Mouse (Mus musculus) frontal cortex, postnatal 25 days (tissue): ENCODE results near the gene Cntnap2.
A peak's percentile ranks its signal among the peaks of the same experiment; 100 is the strongest.
"Not testable (repeated sequence)": the region's sequence is repeated elsewhere in the genome, so short reads cannot be mapped to it uniquely, and the experiment has no call there.

Experiments used
- DNase-seq, 2 experiments: peaks; one replicate each; pipeline ENCODE4 v3.0.0; 2022; ENCODE audit warnings: low spot score in 2 of 2

Cntnap2 gene

DNA sequence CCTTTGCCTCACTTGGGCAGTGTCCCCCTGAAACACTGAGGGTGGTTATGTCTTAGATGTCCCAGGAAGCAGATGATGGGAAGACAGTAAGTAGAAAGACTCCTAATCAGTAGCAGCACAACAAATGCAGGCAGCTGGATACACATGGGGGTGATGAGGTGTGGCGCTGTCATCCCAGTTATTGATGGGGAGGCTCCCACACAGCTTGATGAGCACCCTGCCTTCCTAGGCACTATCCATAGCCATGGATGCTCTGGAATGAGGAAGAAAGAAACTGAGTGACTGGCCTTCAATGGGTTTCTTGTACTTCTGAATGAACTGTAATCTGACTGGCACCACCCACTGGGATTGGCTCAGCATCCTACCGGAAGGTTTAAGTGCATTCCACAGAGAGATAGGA, 1904.1 kb downstream of the Cntnap2 start:
- DNase-seq = no peak

DNA sequence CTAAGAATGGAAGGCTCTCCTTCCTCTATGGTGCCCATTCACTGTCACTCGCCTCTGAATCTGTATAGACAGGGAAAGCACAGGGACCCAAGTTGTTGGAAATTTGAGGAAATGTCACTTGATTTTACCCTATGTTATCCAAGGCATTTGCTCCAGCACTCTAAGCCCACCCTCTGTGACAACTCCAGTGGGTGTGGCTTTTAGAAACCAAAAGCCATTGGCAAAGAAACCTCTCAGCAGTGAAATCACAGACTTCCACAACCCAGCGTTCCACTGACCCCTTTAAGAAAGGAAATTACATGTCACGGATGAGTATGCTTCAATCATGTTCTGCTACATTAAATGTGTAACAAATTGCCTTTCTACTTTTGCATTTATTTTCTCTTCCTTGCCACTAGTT, 1904.5 kb downstream of the Cntnap2 start:
- no peak for DNase-seq

DNA sequence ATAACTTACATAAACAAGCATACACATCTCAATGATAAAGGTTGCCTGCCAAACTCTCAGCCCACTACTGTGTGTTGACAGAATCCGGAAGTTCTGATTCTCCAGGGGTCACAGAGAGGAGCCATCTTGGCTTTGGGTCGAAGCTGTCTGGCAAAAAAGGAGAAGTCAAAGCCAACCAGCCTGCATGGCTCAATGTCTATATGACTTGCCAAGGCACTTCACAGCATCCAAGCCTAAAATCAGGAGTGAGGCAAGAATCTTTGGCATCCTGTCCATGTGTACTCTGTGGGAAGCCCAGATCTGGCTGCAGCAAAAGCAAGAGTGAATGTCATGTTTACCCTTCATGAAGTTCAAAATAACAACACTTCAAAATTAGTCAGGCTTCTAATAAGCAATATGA, 1913.5 kb downstream of the Cntnap2 start:
- no peak for DNase-seq

DNA sequence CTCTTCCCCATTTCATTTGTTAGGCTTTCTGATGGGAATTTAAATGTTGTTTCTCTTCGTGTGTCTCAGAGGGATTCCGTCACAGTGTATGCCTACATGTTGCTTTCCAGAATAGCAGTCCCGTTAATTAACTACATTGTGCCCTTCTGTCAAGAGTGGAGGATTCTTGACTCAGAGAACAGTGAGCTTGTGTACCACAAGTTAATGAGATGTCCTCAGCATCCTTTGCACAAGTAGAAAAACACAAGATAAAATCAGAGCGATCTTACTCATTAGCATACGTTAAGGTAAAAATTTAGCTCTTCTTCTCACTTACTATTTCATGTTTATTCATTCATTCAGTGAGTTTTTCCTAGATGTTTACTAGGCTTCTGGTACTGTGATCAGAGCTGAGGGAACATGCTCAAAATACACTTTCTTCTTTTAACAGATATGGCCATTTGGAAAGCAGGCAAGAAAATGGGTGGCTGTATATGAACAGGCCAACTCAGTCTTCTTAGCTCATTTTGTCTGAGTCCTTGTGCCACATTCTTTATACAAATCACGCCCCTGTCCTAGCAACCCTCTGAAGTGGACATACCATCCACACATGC, 1936.9 kb downstream of the Cntnap2 start:
- DNase-seq = no peak

DNA sequence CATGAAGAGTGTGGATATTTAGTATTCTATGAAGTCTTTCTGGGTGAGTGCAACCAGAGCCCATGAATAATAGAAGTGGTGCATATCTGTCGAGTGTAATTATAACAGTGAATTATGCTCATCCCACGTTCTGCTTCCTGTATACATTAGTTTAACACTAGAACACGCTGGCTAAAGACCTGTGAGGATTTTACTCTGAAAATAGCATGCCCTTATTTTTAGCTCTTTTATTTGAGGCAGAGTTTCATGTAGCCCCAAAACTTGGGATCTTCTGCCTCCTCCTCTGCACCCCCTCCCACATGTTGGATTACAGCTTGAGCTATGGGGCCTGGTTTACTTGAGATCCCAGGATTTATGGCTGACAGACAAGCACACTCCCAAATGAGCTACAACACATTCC, 1945.3 kb downstream of the Cntnap2 start:
- DNase-seq = no peak

DNA sequence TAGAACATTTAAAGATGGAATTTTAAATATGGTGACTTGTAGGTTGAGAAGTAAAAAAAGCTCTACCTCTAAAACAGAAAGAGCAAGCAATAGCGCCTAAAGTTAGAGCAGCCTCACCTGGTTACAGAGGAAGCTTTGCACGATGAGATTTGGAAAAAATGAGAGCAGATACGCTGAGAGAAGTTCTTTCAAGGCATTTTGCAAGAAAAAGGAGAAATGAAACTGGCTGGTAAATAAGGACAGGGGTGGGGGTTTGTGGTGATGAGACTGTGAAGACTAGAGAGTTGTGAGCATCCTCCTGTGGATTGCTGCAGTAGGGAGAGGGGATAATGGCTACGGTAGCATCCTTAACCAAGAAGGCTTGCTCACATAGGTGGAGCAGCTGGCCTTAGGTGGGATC, 1953.8 kb downstream of the Cntnap2 start:
- no peak for DNase-seq

DNA sequence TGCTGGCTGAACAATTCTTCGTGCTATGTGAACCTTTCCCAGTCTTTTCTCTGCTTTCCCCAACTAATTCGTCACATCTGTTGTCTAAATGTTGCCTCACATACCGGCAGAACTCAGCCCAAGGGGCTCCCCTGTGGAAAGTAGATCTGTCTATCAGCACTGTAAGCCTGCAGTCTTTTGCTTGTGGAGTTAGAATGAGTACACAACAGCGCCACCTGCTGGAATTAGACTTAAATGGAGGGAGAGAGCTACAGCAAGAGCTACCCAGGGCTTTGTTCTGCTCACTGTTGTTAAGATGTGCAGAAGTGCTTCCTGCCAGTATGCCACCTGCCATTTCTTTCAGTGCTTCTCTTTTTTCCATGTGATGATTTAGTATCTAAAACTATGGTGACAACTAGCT, 1954.4 kb downstream of the Cntnap2 start:
- peak; percentile 58 to 78 for DNase-seq

DNA sequence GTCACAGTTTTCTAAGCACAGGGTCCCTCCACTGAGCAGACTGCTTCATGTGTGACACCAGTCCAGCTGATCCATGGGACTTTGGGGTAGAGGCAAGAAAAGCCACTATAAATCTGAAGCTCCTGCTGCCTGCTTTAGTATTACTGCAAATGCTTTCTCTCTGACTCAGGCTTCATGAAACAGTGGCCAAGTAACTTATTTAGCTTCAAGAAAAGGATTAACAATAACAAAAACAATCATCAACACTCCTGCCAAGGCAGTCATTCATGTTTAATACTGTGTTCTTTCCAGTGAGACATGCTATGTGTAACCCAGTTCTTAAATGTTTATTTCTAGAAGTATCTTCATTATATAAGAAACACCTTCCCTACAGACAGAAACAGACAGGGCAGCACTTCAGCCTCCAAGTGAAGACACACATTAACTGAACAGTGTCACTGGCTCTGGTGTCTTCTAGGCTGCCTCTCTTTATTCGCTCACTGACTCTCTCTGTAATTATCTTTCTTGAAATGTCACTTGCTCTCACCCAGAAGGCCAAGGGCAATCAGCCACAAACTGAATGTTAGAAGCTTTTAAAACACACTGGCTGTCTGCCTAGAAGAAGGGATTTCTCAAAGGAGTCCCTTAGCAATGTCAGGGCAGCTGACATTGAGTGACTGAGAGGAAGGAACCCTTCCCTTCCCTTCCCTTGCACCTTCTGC, 1955.9 kb downstream of the Cntnap2 start:
- no peak for DNase-seq

DNA sequence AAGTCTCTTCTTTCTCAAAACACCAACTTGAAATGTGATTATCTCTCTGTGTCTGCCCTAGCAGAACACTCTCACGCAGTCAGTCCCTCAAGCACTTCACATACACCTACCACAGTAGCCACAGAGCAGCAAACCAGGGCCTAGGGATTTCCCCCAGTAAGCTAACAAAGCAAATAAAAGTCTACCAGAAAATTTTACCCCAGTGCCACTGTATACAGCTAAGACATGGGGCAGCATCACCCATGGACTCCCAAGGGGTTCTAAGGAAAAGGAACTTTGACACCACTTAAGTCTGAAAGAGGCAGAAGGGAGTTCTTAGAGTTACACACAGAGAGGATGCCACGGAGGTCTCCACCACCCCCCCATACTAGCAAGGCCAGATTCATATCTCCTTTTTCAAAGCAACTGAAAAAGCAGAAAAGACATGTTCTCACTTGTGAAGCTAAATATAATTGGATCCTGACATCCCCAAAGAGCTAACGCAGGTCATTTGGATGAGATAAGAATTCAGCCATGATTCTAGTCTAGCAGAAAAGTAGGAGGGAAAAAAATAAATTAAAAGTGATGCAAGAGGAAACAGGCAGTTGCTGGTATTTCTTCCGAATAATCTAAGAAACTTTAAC, 1967.0 kb downstream of the Cntnap2 start:
- no peak for DNase-seq

DNA sequence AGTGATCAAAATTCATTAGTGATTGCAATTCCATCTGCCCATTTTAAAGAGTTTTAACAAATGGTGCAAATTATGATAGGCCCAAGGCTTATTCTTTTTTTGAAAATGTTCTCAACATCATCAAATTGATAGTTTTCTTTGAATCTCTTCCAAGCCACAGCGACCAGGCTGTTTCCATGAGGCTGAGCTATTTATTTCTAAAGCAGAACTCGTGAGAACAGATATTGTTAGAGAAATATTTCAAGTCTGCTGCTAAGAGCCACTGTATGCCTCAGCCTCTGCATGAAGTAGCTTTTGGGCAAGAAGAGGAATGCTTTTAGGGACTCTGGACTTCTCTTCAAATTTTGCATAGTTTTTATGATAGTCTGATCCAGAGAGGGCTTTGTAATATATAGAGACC, 1972.2 kb downstream of the Cntnap2 start:
- no peak for DNase-seq

DNA sequence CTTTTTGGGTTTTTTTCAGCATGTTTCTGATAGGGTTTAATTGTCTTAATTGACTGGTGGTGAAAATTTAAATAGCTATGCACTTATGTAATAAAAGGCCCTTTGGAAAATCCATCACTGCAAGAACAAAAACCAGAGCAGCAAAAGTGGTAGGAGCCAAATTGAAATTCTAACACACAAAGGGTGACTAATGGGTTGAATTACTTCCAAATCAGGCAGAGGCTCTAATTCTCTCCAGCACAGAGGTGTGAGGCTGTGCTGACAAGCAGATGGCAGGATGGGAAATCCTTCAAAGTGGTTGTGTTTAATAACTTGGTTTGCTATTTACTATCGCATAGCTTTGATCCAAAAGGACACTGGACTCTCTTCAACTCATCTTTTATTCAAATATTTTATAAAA, 1983.4 kb downstream of the Cntnap2 start:
- no peak for DNase-seq

DNA sequence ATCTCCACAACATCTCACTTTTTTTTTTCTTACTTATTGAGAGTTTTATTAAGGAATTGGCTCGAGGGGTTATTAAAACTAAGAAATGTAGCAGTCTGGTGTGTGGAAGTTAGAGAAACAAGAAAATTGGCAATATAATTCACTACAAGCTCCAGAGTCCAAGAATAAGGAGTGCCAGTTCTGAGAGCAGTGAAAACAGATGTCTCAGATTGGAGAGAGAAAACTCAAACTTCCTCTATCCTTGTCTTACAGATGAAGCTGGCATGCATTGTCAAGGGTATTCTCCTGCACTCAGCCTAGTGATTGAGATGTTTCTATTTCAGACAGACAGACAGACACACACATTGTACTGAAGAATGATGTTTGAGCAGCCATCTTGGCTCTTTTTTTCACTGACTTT, 1984.4 kb downstream of the Cntnap2 start:
- DNase-seq = no peak

DNA sequence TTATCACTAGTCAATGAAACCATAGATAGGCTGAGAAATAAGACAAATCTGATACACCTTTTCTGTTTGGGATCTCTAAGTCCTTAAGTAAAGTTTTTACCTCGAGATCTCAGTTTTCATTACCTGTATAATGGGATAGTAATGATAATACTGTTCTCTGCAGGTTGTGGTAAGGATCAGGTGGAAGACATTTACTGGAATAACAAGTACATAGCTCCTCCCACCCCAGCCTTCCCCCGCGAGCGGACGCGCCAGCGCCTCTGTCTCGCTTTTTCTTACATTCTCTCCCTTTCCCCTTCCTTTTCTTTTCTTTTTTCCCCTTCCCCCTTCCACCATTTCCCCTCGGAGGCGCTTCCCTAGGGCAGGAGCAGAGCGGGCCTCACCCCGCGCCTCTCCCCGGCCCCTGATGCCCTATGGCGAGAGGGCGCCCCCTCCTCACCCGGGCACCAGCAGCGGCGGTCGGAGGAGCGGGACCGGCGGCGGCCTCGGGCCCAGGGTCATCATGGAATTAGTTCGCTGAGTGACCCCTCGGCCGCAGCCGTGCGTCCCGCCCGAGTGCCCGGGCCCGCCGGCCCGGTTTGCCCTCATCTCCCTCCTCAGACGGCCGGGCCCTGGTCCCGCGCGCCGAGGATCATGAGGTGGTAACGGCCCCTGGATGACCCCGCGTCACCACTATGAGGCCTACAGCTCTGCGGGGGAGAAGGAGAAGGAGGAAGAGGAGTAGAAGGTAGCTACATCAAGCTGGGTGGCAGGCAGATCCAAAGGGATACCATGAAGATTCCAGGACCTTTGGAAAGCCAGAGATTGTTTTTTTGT, 1985.4 kb downstream of the Cntnap2 start:
- DNase-seq = no peak

DNA sequence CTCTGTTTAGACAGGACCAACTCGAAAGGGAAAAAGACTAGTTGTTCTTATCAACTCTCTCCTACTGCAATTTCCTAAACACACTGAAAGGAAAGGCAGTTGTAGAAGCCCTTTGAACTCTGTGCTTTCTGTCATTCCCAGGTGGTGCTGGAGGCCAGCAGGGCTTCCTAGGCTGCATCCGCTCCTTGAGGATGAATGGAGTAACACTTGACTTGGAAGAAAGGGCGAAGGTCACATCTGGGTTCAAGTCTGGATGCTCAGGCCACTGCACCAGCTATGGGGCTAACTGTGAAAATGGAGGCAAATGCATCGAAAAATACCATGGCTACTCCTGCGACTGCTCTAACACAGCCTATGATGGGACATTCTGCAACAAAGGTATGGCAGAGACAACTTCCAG, 1989.9 kb downstream of the Cntnap2 start:
- no peak for DNase-seq

DNA sequence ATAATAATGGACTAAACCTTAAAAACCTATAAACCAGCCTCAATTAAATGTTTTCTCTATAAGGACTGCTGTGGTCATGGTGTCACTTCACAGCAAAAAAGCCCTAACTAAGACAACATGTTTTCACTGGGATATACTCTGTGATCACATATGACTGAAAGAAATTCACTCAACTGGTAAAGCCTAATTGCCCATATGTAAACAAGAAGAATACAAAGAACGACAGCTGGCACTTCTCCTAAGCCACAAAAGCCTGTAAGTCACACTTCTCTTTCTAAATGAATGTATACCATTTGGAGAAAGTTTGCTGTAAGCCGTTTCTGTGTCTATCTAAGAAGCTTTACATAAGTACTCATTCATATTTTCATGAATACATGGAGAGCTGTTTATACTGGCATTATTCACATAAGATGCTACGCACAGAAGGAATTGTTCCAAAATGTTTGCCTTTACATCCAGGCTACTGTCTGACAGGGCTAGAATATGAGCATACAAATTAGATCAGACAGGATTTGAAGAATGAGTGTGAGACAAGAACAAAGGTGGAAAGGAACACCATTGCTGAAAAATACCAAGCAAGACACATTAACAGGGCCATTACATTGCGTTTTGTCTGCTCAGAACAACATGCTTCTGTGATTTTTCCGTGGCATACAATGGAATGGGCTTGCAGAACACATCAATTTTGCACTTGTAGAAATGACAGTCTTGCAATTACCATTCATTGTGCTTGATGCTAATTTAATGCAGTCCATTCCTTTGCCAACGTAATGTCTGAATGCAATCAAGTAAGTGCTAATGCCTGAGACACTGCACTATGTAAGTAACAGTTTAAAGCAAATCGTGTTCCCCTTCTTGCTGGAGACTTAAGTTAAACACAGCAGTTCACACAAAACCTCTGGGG, 1991.4 kb downstream of the Cntnap2 start:
- no peak for DNase-seq

DNA sequence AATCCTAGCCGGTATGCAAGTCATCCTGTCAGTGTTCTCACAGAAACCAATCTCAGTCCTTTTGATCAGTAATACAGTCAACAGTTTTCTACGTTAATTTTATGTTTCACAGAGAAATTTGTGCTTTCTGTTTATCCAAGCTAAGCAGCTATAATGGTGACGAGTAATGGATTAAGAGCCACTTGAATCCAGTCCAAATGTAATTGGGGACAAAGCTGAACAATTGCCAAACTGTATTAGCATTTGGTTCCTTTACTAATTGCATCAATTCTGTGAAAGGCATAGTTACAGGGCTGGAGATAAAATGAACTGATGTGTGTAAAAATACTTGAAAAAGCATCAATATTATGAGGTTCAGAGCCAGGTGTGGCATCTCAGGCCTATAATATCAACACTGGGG, 2002.2 kb downstream of the Cntnap2 start:
- DNase-seq = no peak

DNA sequence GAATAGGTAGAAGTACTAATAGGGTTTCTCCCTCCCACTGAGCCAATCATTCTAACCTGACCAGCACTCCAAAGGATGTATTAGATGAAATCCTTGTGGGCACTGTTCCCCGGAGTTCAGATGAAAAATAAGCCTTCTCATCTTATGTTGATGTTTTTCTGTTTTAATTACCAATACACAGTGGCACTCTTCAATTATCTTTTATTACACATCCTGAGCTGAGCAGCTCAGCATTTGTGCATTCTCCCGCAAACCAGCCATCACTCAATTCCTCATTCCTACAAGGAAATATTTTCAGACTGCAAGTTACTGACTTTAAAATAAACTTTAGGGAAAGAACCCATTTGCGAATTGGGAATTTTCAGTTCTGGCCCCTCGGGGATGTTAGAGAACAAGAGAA, 2030.8 kb downstream of the Cntnap2 start:
- DNase-seq = no peak

DNA sequence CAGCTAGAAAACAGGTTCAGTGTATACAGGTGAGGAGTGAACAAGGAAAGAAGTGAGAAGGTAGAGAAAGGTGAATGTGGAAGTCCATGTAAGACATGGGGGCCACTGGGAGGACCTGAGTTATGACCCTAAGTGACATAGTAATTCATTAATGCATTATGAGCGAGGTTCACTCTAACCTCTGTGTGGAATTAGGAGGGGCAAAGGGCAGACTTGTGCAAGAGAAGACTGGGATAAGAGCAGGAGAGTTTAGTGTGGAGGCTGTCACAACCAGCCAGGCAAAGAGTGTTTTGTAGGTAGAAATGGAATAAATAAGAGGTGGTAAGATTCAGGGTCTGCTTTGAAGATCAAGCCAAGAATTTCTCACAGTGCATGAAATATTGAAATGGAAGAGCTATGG, 2045.8 kb downstream of the Cntnap2 start:
- DNase-seq = no peak

DNA sequence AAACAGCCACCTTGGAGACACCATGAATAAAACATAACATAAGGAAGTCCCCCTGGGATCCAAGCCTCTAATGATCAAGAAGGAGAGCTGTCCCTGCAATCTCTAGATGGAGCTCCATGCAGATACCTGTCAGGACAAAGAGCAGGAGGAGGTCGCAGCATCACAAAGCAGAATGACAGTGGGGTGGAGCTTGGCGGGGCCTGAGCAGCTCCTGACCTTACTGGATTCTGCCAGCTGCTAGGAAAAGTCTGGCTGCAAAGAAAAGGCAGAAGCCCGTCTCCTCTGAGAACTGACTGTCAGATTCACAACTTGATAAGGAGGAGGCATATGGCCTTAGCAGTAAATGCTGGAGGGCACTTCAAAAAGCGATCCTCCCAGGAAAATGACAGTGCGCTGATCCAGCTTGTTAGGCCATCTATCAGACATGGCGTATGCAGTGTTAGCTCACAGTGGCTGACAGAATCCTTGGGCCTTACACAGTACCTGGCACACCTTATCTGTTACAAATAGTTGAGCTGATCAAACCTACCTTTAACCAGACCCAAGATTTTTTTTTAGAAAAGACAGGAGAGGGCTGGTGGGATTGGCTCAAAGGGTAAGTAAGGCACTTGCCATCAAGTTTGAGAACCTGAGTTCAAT, 2050.5 kb downstream of the Cntnap2 start:
- no peak for DNase-seq

DNA sequence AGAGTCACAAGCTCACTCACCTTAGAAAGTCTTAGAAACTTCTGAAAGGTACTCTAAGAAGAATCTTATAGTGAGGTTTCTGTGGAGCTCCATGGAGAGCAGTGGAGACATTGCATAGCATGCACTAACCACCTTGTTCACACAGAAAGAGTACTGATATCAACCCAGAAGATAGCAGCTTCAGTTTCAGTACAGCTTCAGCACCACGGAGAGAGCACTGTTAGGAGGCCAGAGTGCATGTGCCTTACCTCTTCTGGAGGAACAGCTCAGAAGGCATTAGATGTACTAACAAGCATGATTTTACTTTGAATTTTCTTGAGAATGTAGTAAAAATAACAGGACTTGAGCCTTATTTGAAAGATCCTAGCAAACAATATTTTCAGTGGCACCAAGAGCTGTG, 2074.9 kb downstream of the Cntnap2 start:
- DNase-seq = not testable (repeated sequence)

DNA sequence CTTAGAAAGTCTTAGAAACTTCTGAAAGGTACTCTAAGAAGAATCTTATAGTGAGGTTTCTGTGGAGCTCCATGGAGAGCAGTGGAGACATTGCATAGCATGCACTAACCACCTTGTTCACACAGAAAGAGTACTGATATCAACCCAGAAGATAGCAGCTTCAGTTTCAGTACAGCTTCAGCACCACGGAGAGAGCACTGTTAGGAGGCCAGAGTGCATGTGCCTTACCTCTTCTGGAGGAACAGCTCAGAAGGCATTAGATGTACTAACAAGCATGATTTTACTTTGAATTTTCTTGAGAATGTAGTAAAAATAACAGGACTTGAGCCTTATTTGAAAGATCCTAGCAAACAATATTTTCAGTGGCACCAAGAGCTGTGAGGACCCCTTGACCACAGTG, 2093.9 kb downstream of the Cntnap2 start:
- DNase-seq = not testable (repeated sequence)
